Mouse (Mus musculus): ENCODE data around the gene Rpl27a. TPM values are rescaled to one million over a fixed set of nuclear protein-coding genes. Genes with fewer than 3 reads are reported as not detected.

Rpl27a gene
- polyA plus RNA-seq, 1 experiment from 2014 or later = 93.5 TPM

Small RNAs within 50 kb of the gene (microRNA-seq; reads per million reads assigned to microRNA genes)
- gene Gm47284 = 0.93 reads per million

Other genes with a start within 250 kb of the Rpl27a start
- 20.8 and 27.0 TPM in 2 replicates for gene Stk33, start 80.1 kb upstream of the Rpl27a start, polyA plus RNA-seq (2016; fragmentation: Nextera tagmentation; extraction: Ambion mirVana)
- gene Trim66, start 11.0 kb upstream of the Rpl27a start, polyA plus RNA-seq (2016; fragmentation: Nextera tagmentation; extraction: Ambion mirVana) = 0.21 and 0.23 TPM in 2 replicates
- 38.1 and 40.2 TPM in 2 replicates for gene St5, start 184.5 kb downstream of the Rpl27a start, polyA plus RNA-seq (2016; fragmentation: Nextera tagmentation; extraction: Ambion mirVana)
- gene Akip1, start 184.5 kb downstream of the Rpl27a start, polyA plus RNA-seq (2016; fragmentation: Nextera tagmentation; extraction: Ambion mirVana) = 19.1 and 19.5 TPM in 2 replicates
- gene BC051019, start 204.7 kb downstream of the Rpl27a start, polyA plus RNA-seq (2016; fragmentation: Nextera tagmentation; extraction: Ambion mirVana) = not detected in 2 replicates
- gene Ascl3, start 212.6 kb downstream of the Rpl27a start, polyA plus RNA-seq (2016; fragmentation: Nextera tagmentation; extraction: Ambion mirVana) = not detected in 2 replicates
- 62.3 and 64.5 TPM in 2 replicates for gene Tmem9b, start 233.7 kb downstream of the Rpl27a start, polyA plus RNA-seq (2016; fragmentation: Nextera tagmentation; extraction: Ambion mirVana)

Measured in midbrain, embryonic 12.5 days (tissue).